Mouse (Mus musculus): Measurements from ENCODE around the gene Ubap2. TPM values are rescaled to one million over a fixed set of nuclear protein-coding genes. Genes with fewer than 3 reads are reported as not detected.

The Ubap2 gene
- polyA plus RNA-seq, 1 experiment, result 19.0 TPM

DNA sequence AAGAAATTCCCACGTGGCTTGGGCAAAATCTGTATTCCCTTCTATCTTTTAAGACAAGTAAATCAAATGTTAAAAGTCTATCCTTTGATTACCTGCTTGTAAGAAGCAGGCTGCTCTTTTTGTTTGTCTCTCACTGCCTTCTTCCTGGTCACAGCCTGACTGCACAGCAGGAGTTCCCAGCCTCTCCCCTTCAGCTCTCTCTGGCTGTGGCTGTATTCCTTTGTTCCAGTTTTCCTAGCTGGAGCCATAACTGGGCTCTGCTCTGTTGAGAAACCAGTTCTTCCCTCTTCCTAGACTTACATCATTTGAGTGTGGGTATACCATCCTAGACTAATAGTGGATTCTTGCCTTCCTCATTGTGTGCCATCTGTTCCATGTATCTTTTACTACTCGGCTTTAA is 110.0 kb downstream of the Ubap2 start:
- DNase-seq (ENCODE audit: low spot score), result no peak

DNA sequence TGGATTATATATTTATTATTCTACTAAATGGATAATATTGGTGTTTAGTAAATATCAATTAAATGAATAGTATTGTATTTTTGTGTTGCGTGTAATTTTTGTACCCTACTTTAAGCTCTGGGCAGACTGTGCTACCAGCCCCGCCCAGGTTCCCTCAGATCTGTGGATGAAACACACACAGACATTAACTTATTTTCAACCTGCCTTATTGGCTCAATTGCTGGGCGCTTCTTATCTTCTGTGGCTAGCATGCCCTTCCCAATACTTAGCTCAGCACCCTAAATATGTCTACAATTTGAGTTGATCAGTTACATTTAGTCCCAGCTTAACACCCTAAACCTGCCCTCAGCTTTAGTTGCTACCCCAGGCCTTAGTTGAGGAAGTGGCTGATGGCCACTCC is 113.7 kb downstream of the Ubap2 start:
- no peak for DNase-seq (ENCODE audit: low spot score)

DNA sequence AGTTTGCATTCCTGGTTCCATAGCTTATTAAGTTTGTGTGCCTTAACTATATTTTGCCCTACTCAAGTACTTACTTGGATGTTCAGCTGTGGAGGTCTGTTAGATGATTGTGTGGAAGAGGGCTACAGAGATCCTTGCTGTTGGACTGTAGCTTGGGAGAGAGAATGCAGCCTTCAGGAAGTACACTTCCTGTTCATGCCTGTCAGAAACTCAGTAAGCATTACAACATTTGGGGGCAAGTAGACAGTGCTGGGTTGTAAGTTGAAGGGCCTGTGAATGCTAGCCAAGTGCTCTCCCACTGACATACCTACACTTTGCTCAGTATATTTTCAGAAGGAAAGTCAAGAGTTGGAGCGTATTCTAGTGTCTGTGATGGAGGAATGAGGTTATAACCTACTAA is 116.7 kb downstream of the Ubap2 start:
- no peak for DNase-seq (ENCODE audit: low spot score)

DNA sequence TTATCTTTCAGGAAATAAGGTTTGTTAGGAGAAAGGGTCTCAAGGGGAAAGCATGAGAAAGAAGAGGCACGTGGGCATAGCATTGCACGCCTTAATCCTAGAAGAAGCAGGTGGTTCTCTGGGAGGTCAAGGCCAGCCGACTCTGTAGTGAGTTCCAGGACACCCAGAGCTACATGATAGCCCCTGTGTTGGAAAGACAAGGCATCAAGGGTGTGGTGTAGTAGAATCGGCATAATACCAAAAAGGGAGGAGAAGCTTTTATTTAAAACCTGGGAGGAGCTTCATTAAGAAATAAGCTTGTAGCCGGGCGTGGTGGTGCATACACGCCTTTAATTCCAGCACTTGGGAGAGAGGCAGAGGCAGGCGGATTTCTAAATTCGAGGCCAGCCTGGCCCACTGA is 118.0 kb downstream of the Ubap2 start:
- no peak for DNase-seq (ENCODE audit: low spot score)

DNA sequence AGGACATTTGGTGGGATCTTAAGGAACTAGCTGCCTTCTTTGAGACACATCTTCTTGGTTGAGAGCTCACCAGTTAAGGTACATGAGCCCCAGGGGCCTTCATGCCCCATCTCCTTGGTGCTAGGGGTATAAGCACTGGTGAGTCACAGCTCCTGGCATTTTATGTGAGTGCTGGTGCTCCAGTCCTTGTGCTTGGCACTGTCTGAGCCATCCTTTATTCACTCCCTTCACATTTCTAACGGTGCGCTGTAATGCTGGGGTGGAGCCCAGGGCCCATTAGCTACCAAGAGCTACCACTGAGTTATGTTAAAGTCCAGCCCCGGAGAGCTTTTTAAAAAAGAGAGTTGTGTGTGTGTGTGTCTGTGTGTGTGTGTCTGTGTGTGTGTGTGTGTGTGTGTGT is 121.8 kb downstream of the Ubap2 start:
- DNase-seq (ENCODE audit: low spot score), result no peak

DNA sequence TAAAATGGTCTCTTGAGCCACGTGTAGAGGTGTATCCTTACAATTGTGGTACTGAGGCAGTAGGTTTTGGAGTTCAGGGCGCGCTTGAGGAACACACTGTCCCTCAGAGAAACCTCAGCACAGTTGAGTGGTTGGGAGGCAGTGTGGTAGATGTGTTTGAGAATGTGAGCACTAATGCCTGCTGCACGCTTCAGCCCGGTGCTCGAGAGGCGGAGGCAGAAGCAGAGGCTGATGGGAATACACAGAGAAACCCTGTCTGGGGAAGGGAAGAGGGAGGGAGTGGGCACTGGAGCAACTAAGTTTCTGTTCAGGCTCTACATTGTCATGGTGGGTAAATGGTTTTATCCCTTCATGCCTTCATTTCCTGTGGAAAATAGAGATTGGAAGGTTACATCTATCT is 123.8 kb downstream of the Ubap2 start:
- DNase-seq (ENCODE audit: low spot score), result no peak

DNA sequence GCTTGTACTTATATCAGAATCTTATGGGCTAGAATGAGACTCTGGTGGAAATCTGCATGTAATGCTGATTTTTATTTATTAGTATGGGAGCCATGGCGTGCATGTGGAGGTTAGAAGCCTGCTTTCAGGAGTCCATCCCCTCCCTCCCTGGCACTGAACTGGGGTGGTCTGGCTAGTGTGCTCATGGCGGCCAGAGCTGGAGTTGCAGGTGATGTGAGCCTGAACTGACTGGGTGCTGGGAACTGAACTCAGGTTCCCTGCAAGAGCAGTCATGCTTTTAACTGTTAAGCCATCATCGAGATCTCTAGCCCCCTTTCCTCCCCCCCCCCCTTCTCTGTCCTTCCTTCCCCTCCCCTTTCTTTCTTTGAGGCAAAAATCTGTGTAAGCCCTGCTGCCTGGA is 125.1 kb downstream of the Ubap2 start:
- no peak for DNase-seq (ENCODE audit: low spot score)

Other genes with a start within 250 kb of the Ubap2 start
- 1.6 and 2.4 TPM in 2 replicates for gene Aqp7, start 227.0 kb downstream of the Ubap2 start, polyA plus RNA-seq (2012; rRNA removed)
- gene Aqp3, start 177.0 kb downstream of the Ubap2 start, polyA plus RNA-seq (2012; rRNA removed), result 516 and 601 TPM in 2 replicates
- 25.9 and 29.9 TPM in 2 replicates for gene Nol6, start 150.7 kb downstream of the Ubap2 start, polyA plus RNA-seq (2012; rRNA removed)
- gene Ube2r2, start 139.4 kb downstream of the Ubap2 start, polyA plus RNA-seq (2012; rRNA removed), result 217 and 240 TPM in 2 replicates
- 37.1 and 38.5 TPM in 2 replicates for gene Dcaf12, start 39.7 kb upstream of the Ubap2 start, polyA plus RNA-seq (2012; rRNA removed)
- 47.2 and 52.7 TPM in 2 replicates for gene Ubap1, start 73.9 kb upstream of the Ubap2 start, polyA plus RNA-seq (2012; rRNA removed)
- 0.53 and 0.61 TPM in 2 replicates for gene Kif24, start 189.7 kb upstream of the Ubap2 start, polyA plus RNA-seq (2012; rRNA removed)
- 29.5 and 34.6 TPM in 2 replicates for gene Nudt2, start 190.0 kb upstream of the Ubap2 start, polyA plus RNA-seq (2012; rRNA removed)
- 8.0 and 11.4 TPM in 2 replicates for gene AI464131, start 227.9 kb upstream of the Ubap2 start, polyA plus RNA-seq (2012; rRNA removed)
- 0.10 and 0.22 TPM in 2 replicates for gene 1110017D15Rik, start 242.2 kb upstream of the Ubap2 start, polyA plus RNA-seq (2012; rRNA removed)